Mouse (Mus musculus): ENCODE measurements around the gene Amigo3.

DNA sequence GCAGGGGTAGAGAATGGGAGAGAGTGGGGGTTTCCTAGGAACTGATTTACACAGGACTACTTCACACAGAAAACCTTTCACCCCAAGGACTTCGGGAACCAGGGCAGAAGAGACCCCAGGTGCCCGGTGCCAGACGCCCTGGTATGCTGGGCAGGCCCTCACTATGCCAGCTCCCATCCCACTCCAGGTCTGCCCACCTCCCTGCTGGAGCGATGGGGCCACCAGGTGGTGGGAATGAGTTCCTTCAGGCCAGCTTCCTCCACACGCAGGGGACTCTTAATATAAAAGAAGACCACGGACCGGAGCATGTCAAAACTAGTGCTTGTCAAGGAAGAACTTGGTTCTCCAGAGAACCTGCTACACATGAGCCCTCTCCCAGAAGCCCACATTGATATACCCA, 14.2 kb downstream of the Amigo3 start:
- TF ChIP-seq POLR2A (IDR thresholded peaks at IDR 0.05; ENCODE audit: low read depth, low read length) (no peak), CTCF (conservative IDR thresholded peaks at IDR 0.05; ENCODE audit: insufficient read depth, insufficient read length, low read depth, low read length) (no peak)
